In the genomic region with DNA sequence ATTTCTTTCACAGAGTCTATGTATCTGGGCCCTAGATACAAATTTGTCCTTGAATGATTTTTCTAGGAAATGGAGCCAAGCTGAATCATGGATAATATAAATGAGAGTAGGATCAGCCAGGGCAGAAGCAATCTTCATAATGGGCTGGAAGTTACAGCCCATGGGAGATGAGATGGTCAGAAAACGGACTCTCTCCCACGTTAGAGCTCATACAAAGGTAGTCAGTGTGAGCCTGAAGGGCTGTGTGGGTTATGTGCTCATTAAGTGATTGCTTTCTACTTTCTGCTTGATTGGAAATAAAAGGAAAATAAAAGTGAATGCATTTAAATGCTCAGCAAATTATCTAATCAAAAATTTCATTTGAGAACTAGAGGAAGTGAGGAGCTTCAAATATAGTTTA, we compare ENCODE assay signal across 18 mouse cellular contexts.
"Had no signal": no experiment of that assay in that cellular context is flagged by ENCODE, and none has a peak within 500 bp of the region (broad histone marks: within the 10 kb centered on the region; RNA-seq: fewer than 3 reads in every experiment).

No protein-coding gene starts in this region.

- H3K9ac ChIP-seq: lung, embryonic 14.5 days; midbrain, embryonic 12.5 days; neural tube, embryonic 13.5 days; neural tube, embryonic 15.5 days had no signal

- ATAC-seq: midbrain, embryonic 16.5 days had no signal

- H3K4me2 ChIP-seq: lung, embryonic 14.5 days; midbrain, embryonic 12.5 days; neural tube, embryonic 13.5 days; neural tube, embryonic 15.5 days had no signal

- H3K27ac ChIP-seq: midbrain, embryonic 10.5 days; midbrain, embryonic 12.5 days; neural tube, embryonic 13.5 days; neural tube, embryonic 15.5 days had no signal

- H3K4me3 ChIP-seq: midbrain, embryonic 10.5 days; midbrain, embryonic 12.5 days; myocyte; neural tube, embryonic 13.5 days; neural tube, embryonic 15.5 days had no signal

- DNase-seq: lung, adult 18-20 months; lung, embryonic 14.5 days; lung, postnatal 10 days; lung, postnatal 4 days; midbrain, embryonic 14.5 days; right cerebral cortex, adult 18-20 months; right cerebral cortex, postnatal 25 days; right cerebral cortex, postnatal 4 days; spleen, adult 18-20 months; thymus, adult 18-20 months; thymus, postnatal 14 days; thymus, postnatal 36 days had no signal

- H3K27me3 ChIP-seq: midbrain, embryonic 12.5 days; neural tube, embryonic 13.5 days; neural tube, embryonic 15.5 days had no signal

- H3K4me1 ChIP-seq: midbrain, embryonic 10.5 days; midbrain, embryonic 12.5 days; neural tube, embryonic 13.5 days; neural tube, embryonic 15.5 days had no signal

- H3K36me3 ChIP-seq: midbrain, embryonic 10.5 days; midbrain, embryonic 12.5 days; neural tube, embryonic 13.5 days; neural tube, embryonic 15.5 days had no signal

- H3K9me3 ChIP-seq: midbrain, embryonic 10.5 days; midbrain, embryonic 12.5 days; neural tube, embryonic 13.5 days; neural tube, embryonic 15.5 days had no signal
